Mouse (Mus musculus) neutrophil, adult 5-6 weeks (primary cell): ENCODE data around the gene Rsph14. TPM values are rescaled to one million over a fixed set of nuclear protein-coding genes. Genes with fewer than 3 reads are reported as not detected.
A peak's percentile ranks its signal among the peaks of the same experiment; 100 is the strongest.

Experiments
- ATAC-seq: fragments of 151-379, 151-347 bp; 2 replicates; pipeline ENCODE4 v1.8.0; 2017; ENCODE audit warnings: mild to moderate bottlenecking, moderate TSS enrichment; ENCODE audit not compliant: insufficient number of reproducible peaks, poor library complexity, low FRiP score, severe bottlenecking; ENCODE audit errors: extremely low read depth
- total RNA-seq: library from RNA; stranded (forward); fragments of 200-1000 nt; gene quantifications from 2 replicates; pipeline ENCODE4 v1.2.3, GENCODE M21; 2017

The Rsph14 gene
- total RNA-seq, 1 experiment from 2014 or later, result not detected

GRCm38 (mm10) chr10:75010704-75011103 lies 21.7 kb downstream of the Rsph14 start:
- ATAC-seq, result no peak

DNA sequence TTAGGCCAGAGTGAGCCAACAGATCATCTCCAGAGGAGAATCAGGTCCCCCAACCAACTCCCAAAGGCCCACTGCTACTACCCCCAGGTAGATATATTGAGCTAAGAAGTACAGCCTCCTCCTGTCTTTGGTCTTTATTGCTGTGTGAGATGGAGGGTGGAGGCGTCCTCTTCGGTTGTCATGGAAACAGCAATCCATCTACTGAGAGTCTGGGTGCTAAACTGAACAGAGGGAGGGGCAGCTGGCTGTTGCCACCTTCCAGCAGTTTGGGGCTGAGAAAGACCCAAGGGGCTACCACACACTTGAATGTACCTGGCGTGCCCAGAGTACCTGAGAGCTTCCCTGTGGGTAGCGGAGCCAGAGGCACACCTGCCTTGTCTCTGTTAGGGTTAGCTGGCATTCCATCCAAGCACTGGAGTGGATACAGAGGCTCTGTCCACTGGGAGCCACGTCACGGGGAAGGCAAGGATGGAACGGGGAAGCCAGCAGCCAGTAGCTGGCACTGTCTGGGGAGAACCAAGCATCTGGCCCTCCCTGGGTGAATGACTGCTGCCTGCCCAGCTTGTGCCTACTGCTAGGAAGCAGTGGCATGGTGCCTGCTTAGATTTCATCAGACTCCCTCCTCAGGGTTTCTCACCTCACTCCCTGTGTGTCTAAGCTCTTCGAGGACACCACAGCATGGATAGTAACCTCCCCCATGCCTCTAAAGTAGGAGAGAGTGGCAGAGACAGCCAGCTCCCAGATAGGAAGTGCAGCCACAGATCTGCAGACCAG lies 25.3 kb downstream of the Rsph14 start:
- no peak for ATAC-seq

GRCm38 (mm10) chr10:75004067-75004466 lies 28.3 kb downstream of the Rsph14 start:
- no peak for ATAC-seq

DNA sequence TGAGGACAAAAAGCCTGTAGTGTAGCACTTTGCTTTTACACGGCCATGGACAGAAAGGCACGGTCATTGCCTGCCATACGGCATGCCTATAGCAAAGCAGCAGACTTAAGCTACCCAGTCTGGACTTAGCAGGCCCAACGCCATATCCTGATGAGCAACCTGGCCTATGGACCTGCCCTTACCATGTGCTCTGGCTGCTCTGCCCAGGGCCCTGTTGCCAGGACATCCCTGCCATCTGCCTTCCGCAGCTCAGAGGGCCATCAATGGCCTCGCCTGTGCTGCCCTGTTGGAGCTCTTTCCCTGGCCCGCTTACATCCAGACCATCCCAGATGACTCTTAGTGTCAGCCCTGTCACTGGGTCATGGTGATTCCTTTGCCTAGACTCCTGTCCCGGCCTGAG lies 31.0 kb downstream of the Rsph14 start:
- ATAC-seq, result no peak

GRCm38 (mm10) chr10:74995377-74995776 lies 37.0 kb downstream of the Rsph14 start:
- ATAC-seq, result no peak

- ATAC-seq, result no peak
Observed at GRCm38 (mm10) chr10:74994863-74995262, 37.5 kb downstream of the Rsph14 start.

GRCm38 (mm10) chr10:74990584-74991322 lies 41.6 kb downstream of the Rsph14 start:
- no peak for ATAC-seq

DNA sequence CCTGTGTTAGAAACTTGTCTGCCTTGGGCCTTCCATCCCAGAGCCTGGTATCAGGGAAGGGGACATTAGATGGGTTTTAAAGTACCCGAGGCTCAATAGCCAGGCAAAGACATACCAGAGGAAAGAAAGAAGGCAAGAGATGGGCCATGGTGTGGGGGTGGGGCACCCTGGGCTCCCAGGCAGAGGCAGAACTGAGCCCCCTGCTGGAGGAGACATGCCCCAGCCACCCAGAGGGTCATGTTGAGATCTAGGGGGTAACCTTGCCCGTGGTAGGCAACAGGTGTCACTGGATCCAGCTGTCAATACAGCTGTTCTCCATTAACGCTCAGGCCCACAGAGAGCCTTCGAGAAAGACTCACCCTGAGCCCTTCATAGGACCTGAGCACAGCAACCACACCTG lies 42.6 kb downstream of the Rsph14 start:
- no peak for ATAC-seq

GRCm38 (mm10) chr10:74987698-74988470 lies 44.5 kb downstream of the Rsph14 start:
- ATAC-seq, result no peak

DNA sequence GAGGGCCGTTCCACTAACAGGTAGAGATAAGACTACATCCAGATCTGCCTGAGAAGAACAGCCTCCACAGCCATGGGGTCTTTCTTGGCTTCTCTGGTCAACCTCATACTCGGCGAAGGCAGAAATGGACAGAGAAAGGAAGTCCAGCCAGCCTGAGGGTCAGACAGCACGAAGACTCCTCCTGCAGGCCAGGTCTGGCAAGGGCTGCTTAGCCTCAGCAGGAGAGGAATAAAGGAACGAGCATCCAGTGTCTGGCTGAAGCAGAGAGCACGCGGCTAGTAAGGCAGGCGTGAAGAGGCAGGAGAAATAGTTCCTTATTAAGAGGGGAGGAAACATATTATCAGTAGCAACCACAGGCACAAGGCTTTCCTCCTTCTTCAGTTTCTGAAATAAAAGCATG lies 49.2 kb downstream of the Rsph14 start:
- ATAC-seq, result no peak

GRCm38 (mm10) chr10:74981159-74981558 lies 51.2 kb downstream of the Rsph14 start:
- ATAC-seq, result no peak

DNA sequence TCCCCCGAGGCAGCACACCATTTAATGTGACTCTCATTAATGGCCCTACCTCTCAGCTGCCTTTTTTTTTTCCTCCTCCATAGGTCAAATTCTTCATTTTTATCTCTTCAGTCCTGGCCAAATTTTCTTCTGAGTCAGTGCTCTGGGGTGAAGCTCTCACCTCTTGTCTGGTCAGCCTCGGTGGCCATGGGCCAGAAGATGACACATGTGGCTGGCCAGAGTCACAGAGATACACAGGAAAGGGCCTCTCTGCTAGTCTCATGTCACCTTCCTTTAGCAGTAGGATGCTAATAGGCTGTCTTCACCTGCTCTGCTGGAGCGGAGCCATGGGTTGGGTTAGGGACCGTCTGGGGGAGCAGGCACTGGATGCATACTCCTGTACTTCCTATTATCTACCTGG lies 54.3 kb downstream of the Rsph14 start:
- no peak for ATAC-seq

- no peak for ATAC-seq
Observed at GRCm38 (mm10) chr10:74976429-74976828, 56.0 kb downstream of the Rsph14 start.

- ATAC-seq, result no peak
Observed at GRCm38 (mm10) chr10:74975626-74976025, 56.8 kb downstream of the Rsph14 start.

- no peak for ATAC-seq
Observed at GRCm38 (mm10) chr10:74973026-74973425, 59.4 kb downstream of the Rsph14 start.

- no peak for ATAC-seq
Observed at GRCm38 (mm10) chr10:74969266-74969665, 63.1 kb downstream of the Rsph14 start.

GRCm38 (mm10) chr10:74967651-74968267 lies 64.6 kb downstream of the Rsph14 start:
- ATAC-seq, result no peak

DNA sequence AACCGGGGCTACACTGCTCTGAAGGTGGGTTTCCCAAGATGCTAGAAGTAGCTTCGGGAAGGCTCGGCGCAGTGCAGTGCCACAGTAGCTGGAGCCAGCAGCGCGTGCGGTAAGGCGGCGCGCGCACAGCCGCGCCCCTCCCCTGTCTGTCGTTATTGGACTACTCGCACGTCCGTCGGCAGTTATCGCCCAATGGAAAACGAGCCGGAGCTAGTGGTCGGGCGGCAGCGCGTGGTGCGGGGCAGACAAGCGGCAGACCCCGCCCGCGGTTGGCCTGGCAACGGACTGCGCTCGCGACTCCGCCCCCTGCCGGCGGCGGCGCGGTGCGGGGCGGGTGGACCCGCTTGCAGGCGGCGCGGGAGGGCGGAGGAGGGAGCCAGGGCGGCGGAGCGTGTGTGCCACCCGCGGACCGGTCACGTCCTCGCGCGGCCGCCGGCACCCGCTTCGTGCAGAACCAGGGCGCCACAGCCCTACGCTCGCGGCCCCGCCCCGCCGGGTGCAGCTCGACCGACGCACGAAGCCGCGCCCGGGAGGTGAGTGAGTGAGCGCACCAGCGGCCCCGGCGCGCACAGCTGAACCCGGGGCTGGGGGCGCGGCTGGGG lies 65.4 kb downstream of the Rsph14 start, which contains the start of gene Gnaz:
TSS of gene Gnaz (plus strand) at position 328 of the 602 bp plus-strand sequence.
- ATAC-seq, result peak; percentile 67

GRCm38 (mm10) chr10:74964380-74964779 lies 68.0 kb downstream of the Rsph14 start:
- ATAC-seq, result no peak
